Mouse (Mus musculus) megakaryocyte, embryonic 14.5 days (primary cell): ENCODE data around the gene Cmc1.

Experiments
- FLI1 ChIP-seq: IDR thresholded peaks from 2 replicates; pipeline ENCODE4 v1.6.1; 2012; ENCODE audit warnings: low read length, inconsistent platforms, mixed read lengths
- GATA1 ChIP-seq: IDR thresholded peaks from 3 replicates; pipeline ENCODE4 v1.6.1; 2012; ENCODE audit warnings: mixed read lengths, low read length, inconsistent platforms, borderline replicate concordance

- TF ChIP-seq GATA1 (no peak), FLI1 (no peak)
These were observed 7.3 kb upstream of the Cmc1 start for GRCm38 (mm10) chr9:118157234-118157633.
